Mouse (Mus musculus) lung, postnatal 0 days (tissue): ENCODE measurements around the gene Cd3d. TPM values are rescaled to one million over a fixed set of nuclear protein-coding genes. Genes with fewer than 3 reads are reported as not detected.

Source experiments
- ATAC-seq: fragments of 200-750 bp; cut with Nextera tagmentation; 2 replicates; pipeline ENCODE4 v1.8.0; 2017; ENCODE audit warnings: moderate library complexity
- DNase-seq: peaks from one replicate; pipeline ENCODE4 v3.0.0-alpha.2; 2016; ENCODE audit warnings: low spot score
- H3K27ac ChIP-seq: fragments of 300-500 bp; sonication (generic); 2 replicates; pipeline ENCODE4 v1.5.1; 2014; ENCODE audit warnings: antibody characterized with exemption, mild to moderate bottlenecking, low read length, mixed read lengths
- H3K27me3 ChIP-seq: fragments of 300-500 bp; sonication (generic); replicated peaks from 2 replicates; pipeline ENCODE4 v1.6.1; 2014; ENCODE audit warnings: low read length, mixed read lengths; ENCODE audit not compliant: insufficient read depth
- H3K36me3 ChIP-seq: fragments of 300-500 bp; sonication (generic); 2 replicates; pipeline ENCODE4 v1.6.1; 2014; ENCODE audit warnings: low read length, mixed read lengths; ENCODE audit not compliant: insufficient read depth
- H3K4me1 ChIP-seq: fragments of 300-500 bp; sonication (generic); 2 replicates; pipeline ENCODE4 v1.6.1; 2014; ENCODE audit warnings: antibody characterized with exemption, low read depth, low read length, mixed read lengths; ENCODE audit not compliant: insufficient read depth
- H3K4me2 ChIP-seq: fragments of 300-500 bp; sonication (generic); replicated peaks from 2 replicates; pipeline ENCODE4 v1.6.1; 2014; ENCODE audit warnings: low read depth, mild to moderate bottlenecking, low read length, moderate library complexity, mixed read lengths
- H3K4me3 ChIP-seq: fragments of 300-500 bp; sonication (generic); 2 replicates; pipeline ENCODE4 v1.5.1; 2014; ENCODE audit warnings: low read depth, low read length
- H3K9ac ChIP-seq: fragments of 300-500 bp; sonication (generic); replicated peaks from 2 replicates; pipeline ENCODE4 v1.6.1; 2014; ENCODE audit warnings: low read depth, mild to moderate bottlenecking
- H3K9me3 ChIP-seq: fragments of 300-500 bp; sonication (generic); 2 replicates; pipeline ENCODE4 v1.6.1; 2016; ENCODE audit warnings: low read length, mixed read lengths
- CTCF ChIP-seq: IDR thresholded peaks from 2 replicates; pipeline ENCODE4 v1.5.1; 2016; ENCODE audit warnings: antibody characterized with exemption, mild to moderate bottlenecking
- EP300 ChIP-seq: IDR thresholded peaks from 2 replicates; pipeline ENCODE4 v1.6.1; 2016; ENCODE audit warnings: antibody characterized with exemption, mild to moderate bottlenecking, control low read depth
- WGBS: fragments of 180-500 bp; shearing (Covaris S2); extraction: QIAGEN DNeasy Blood & Tissue Kit; methylation state at CpG from one replicate; pipeline ENCODE4 v1.1.7; 2014; 5-methylcytosine and 5-hydroxymethylcytosine counted together
- polyA plus RNA-seq: library from polyadenylated mRNA; unstranded; fragments of >200 nt; fragmentation: Nextera tagmentation; extraction: Ambion mirVana; gene quantifications from 2 replicates; pipeline ENCODE4 v1.2.1, GENCODE M21; 2015

Gene Cd3d
- polyA plus RNA-seq, 1 experiment from 2014 or later = 0.39 TPM

GRCm38 (mm10) chr9:44998138-44998537, 16.6 kb downstream of the Cd3d start:
- Histone ChIP-seq H3K36me3 (no peaks in the 10 kb centered on the region), H3K27me3 (no peaks in the 10 kb centered on the region), H3K27ac (no peak overlapping the region), H3K4me2 (no peak overlapping the region), H3K9me3 (no peaks in the 10 kb centered on the region), H3K4me1 (no peaks in the 10 kb centered on the region), H3K4me3 (no peak overlapping the region), H3K9ac (no peak overlapping the region)
- no peak for ATAC-seq
- WGBS = 70% methylated on average over 11 of the region's 11 CpGs
- DNase-seq = no peak
- TF ChIP-seq EP300 (no peak), CTCF (no peak)

- Histone ChIP-seq H3K4me1 (no peaks in the 10 kb centered on the region), H3K9me3 (no peaks in the 10 kb centered on the region), H3K27me3 (no peaks in the 10 kb centered on the region), H3K4me3 (no peak overlapping the region), H3K4me2 (no peak overlapping the region), H3K36me3 (no peaks in the 10 kb centered on the region), H3K9ac (no peak overlapping the region), H3K27ac (no peak overlapping the region)
- DNase-seq = no peak
- TF ChIP-seq CTCF = no peak
- no peak for TF ChIP-seq EP300
- 49% methylated on average over 6 of the region's 6 CpGs for WGBS
- no peak for ATAC-seq
These were observed 17.6 kb downstream of the Cd3d start for GRCm38 (mm10) chr9:44999171-44999570.

- no peak overlapping the region for H3K4me2 ChIP-seq
- H3K9me3 ChIP-seq = no peaks in the 10 kb centered on the region
- no peak overlapping the region for H3K4me3 ChIP-seq
- TF ChIP-seq CTCF = no peak
- TF ChIP-seq EP300 = no peak
- H3K27ac ChIP-seq = no peak overlapping the region
- ATAC-seq = no peak
- no peak overlapping the region for H3K9ac ChIP-seq
- H3K27me3 ChIP-seq = no peaks in the 10 kb centered on the region
- WGBS = 65% methylated on average over 5 of the region's 5 CpGs
- no peaks in the 10 kb centered on the region for H3K36me3 ChIP-seq
- H3K4me1 ChIP-seq = no peaks in the 10 kb centered on the region
- DNase-seq = no peak
These were observed 18.2 kb downstream of the Cd3d start for GRCm38 (mm10) chr9:44999776-45000175.

- H3K4me1 ChIP-seq = no peaks in the 10 kb centered on the region
- H3K4me2 ChIP-seq = no peak overlapping the region
- H3K27me3 ChIP-seq = no peaks in the 10 kb centered on the region
- no peak overlapping the region for H3K9ac ChIP-seq
- WGBS = 48% methylated on average over 3 of the region's 3 CpGs
- no peak overlapping the region for H3K4me3 ChIP-seq
- DNase-seq (no peak), ATAC-seq (no peak)
- TF ChIP-seq EP300 (no peak), CTCF (no peak)
- H3K27ac ChIP-seq = no peak overlapping the region
- H3K9me3 ChIP-seq = no peaks in the 10 kb centered on the region
- no peaks in the 10 kb centered on the region for H3K36me3 ChIP-seq
These were observed 18.7 kb downstream of the Cd3d start for GRCm38 (mm10) chr9:45000249-45000648.

GRCm38 (mm10) chr9:45007404-45007803, 25.8 kb downstream of the Cd3d start:
- no peaks in the 10 kb centered on the region for H3K36me3 ChIP-seq
- no peak overlapping the region for H3K9ac ChIP-seq
- H3K27ac ChIP-seq = no peak overlapping the region
- TF ChIP-seq CTCF = no peak
- no peak for TF ChIP-seq EP300
- H3K27me3 ChIP-seq = no peaks in the 10 kb centered on the region
- H3K4me3 ChIP-seq = no peak overlapping the region
- DNase-seq = no peak
- WGBS = 58% methylated on average over 12 of the region's 12 CpGs
- H3K4me1 ChIP-seq = no peaks in the 10 kb centered on the region
- H3K4me2 ChIP-seq = no peak overlapping the region
- H3K9me3 ChIP-seq = no peaks in the 10 kb centered on the region
- no peak for ATAC-seq

GRCm38 (mm10) chr9:45008342-45008741, 26.8 kb downstream of the Cd3d start:
- no peaks in the 10 kb centered on the region for H3K9me3 ChIP-seq
- no peak overlapping the region for H3K4me3 ChIP-seq
- H3K9ac ChIP-seq = no peak overlapping the region
- H3K27ac ChIP-seq = no peak overlapping the region
- TF ChIP-seq CTCF (no peak), EP300 (no peak)
- H3K4me1 ChIP-seq = no peaks in the 10 kb centered on the region
- H3K4me2 ChIP-seq = no peak overlapping the region
- no peak for DNase-seq
- no peak for ATAC-seq
- no peaks in the 10 kb centered on the region for H3K27me3 ChIP-seq
- no peaks in the 10 kb centered on the region for H3K36me3 ChIP-seq
- 82% methylated on average over 4 of the region's 4 CpGs for WGBS
